ENCODE assay signal across 18 mouse cellular contexts in genomic region chr11:64752816-64753215, GRCm38 (mm10).
DNase-seq lines count a peak whose midpoint lies in the region; ATAC-seq and TF ChIP-seq lines count a peak whose summit lies in the region.
"Had no signal": no experiment of that assay in that cellular context is flagged by ENCODE, and none has a peak within 500 bp of the region (broad histone marks: within the 10 kb centered on the region; RNA-seq: fewer than 3 reads in every experiment).

No protein-coding gene starts in this region.

- 59% methylated on average over 7 of the region's 7 CpGs for WGBS in embryonic facial prominence, embryonic 14.5 days
- WGBS in embryonic facial prominence, embryonic 10.5 days, result 70% methylated on average over 7 of the region's 7 CpGs
- WGBS in hindbrain, postnatal 0 days, result 13% methylated on average over 7 of the region's 7 CpGs
- 33% methylated on average over 7 of the region's 7 CpGs for WGBS in hindbrain, embryonic 12.5 days
- WGBS in midbrain, embryonic 15.5 days, result 18% methylated on average over 7 of the region's 7 CpGs

- H3K9ac ChIP-seq in embryonic facial prominence, embryonic 14.5 days (ENCODE audit: low read depth, low read length), result no peak overlapping the region
- H3K9ac ChIP-seq in hindbrain, postnatal 0 days (replicated peaks; ENCODE audit: low read length), result no peak overlapping the region
- no peak overlapping the region for H3K9ac ChIP-seq in hindbrain, embryonic 12.5 days
- no peak overlapping the region for H3K9ac ChIP-seq in midbrain, embryonic 15.5 days
- H3K9ac ChIP-seq: forebrain, embryonic 15.5 days; heart, embryonic 12.5 days; liver, embryonic 13.5 days had no signal

- H3K4me3 ChIP-seq in embryonic facial prominence, embryonic 14.5 days (ENCODE audit: low read depth, low read length), result no peak overlapping the region
- no peak overlapping the region for H3K4me3 ChIP-seq in embryonic facial prominence, embryonic 10.5 days
- H3K4me3 ChIP-seq in hindbrain, postnatal 0 days (ENCODE audit: low read length), result no peak overlapping the region
- H3K4me3 ChIP-seq in hindbrain, embryonic 12.5 days, result no peak overlapping the region
- H3K4me3 ChIP-seq in midbrain, embryonic 15.5 days, result no peak overlapping the region
- H3K4me3 ChIP-seq: forebrain, embryonic 15.5 days; heart, embryonic 12.5 days; layer of hippocampus, adult 2 months; limb, embryonic 10.5 days; liver, embryonic 13.5 days had no signal

- H3K9me3 ChIP-seq in embryonic facial prominence, embryonic 14.5 days (ENCODE audit: control insufficient read depth, low read length), result no peaks in the 10 kb centered on the region
- H3K9me3 ChIP-seq in embryonic facial prominence, embryonic 10.5 days, result no peaks in the 10 kb centered on the region
- H3K9me3 ChIP-seq in hindbrain, postnatal 0 days (ENCODE audit: low read length), result no peaks in the 10 kb centered on the region
- H3K9me3 ChIP-seq in hindbrain, embryonic 12.5 days (replicated peaks), result no peaks in the 10 kb centered on the region
- no peaks in the 10 kb centered on the region for H3K9me3 ChIP-seq in midbrain, embryonic 15.5 days
- H3K9me3 ChIP-seq: forebrain, embryonic 15.5 days; G1E; heart, embryonic 12.5 days; limb, embryonic 10.5 days; liver, embryonic 13.5 days had no signal

- H3K36me3 ChIP-seq in embryonic facial prominence, embryonic 14.5 days (ENCODE audit: control insufficient read depth, insufficient read depth, low read length), result no peaks in the 10 kb centered on the region
- no peaks in the 10 kb centered on the region for H3K36me3 ChIP-seq in embryonic facial prominence, embryonic 10.5 days (replicated peaks)
- H3K36me3 ChIP-seq in hindbrain, postnatal 0 days (ENCODE audit: insufficient read depth, low read length), result no peaks in the 10 kb centered on the region
- H3K36me3 ChIP-seq in hindbrain, embryonic 12.5 days, result no peaks in the 10 kb centered on the region
- no peaks in the 10 kb centered on the region for H3K36me3 ChIP-seq in midbrain, embryonic 15.5 days (replicated peaks)
- H3K36me3 ChIP-seq: forebrain, embryonic 15.5 days; G1E; heart, embryonic 12.5 days; limb, embryonic 10.5 days; liver, embryonic 13.5 days had no signal

- no peak overlapping the region for H3K27ac ChIP-seq in embryonic facial prominence, embryonic 14.5 days (replicated peaks; ENCODE audit: low read depth, low read length)
- H3K27ac ChIP-seq in embryonic facial prominence, embryonic 10.5 days (replicated peaks), result no peak overlapping the region
- no peak overlapping the region for H3K27ac ChIP-seq in hindbrain, postnatal 0 days
- H3K27ac ChIP-seq in hindbrain, embryonic 12.5 days, result no peak overlapping the region
- H3K27ac ChIP-seq in midbrain, embryonic 15.5 days, result no peak overlapping the region
- H3K27ac ChIP-seq: forebrain, embryonic 15.5 days; kidney, postnatal 0 days; layer of hippocampus, adult 2 months; limb, embryonic 10.5 days; liver, embryonic 13.5 days had no signal

- peak; percentile 27 for DNase-seq in embryonic facial prominence, embryonic 14.5 days (ENCODE audit: low spot score)
- DNase-seq in embryonic facial prominence, embryonic 10.5 days (ENCODE audit: low spot score), result no peak
- peak; percentile 37 for DNase-seq in hindbrain, postnatal 0 days (ENCODE audit: low spot score)
- DNase-seq in right cerebral cortex, postnatal 25 days, result peak; percentile 7
- DNase-seq in right cerebral cortex, postnatal 4 days, result no peak
- DNase-seq: heart, postnatal 4 days had no signal

- TF ChIP-seq CTCF in hindbrain, postnatal 0 days (IDR thresholded peaks at IDR 0.05; ENCODE audit: low read depth), result no peak

- H3K4me1 ChIP-seq in embryonic facial prominence, embryonic 14.5 days (ENCODE audit: control insufficient read depth, insufficient read depth, low read length), result 0 out of 2 replicates have a peak, but pooled peaks cover 6% of the 10 kb centered on the region
- H3K4me1 ChIP-seq in embryonic facial prominence, embryonic 10.5 days, result peaks cover 20% of the 10 kb centered on the region
- H3K4me1 ChIP-seq in hindbrain, postnatal 0 days (ENCODE audit: insufficient read depth, low read length), result no peaks in the 10 kb centered on the region
- no peaks in the 10 kb centered on the region for H3K4me1 ChIP-seq in hindbrain, embryonic 12.5 days
- H3K4me1 ChIP-seq in midbrain, embryonic 15.5 days, result peaks cover 10% of the 10 kb centered on the region
- H3K4me1 ChIP-seq: forebrain, embryonic 15.5 days; heart, embryonic 12.5 days; liver, embryonic 13.5 days had no signal

- ATAC-seq in embryonic facial prominence, embryonic 14.5 days (ENCODE audit: low read depth), result no peak
- ATAC-seq in hindbrain, postnatal 0 days, result no peak
- no peak for ATAC-seq in hindbrain, embryonic 12.5 days (ENCODE audit: low FRiP score)
- ATAC-seq in midbrain, embryonic 15.5 days (replicated peaks), result no peak
- ATAC-seq in CD4-positive, CD25-positive, alpha-beta regulatory T cell, adult 4 months, result no peak
- ATAC-seq: forebrain, embryonic 15.5 days; intestine, embryonic 16.5 days; lung, postnatal 0 days had no signal

- no peak overlapping the region for H3K4me2 ChIP-seq in embryonic facial prominence, embryonic 14.5 days (ENCODE audit: low read depth, low read length)
- H3K4me2 ChIP-seq in hindbrain, postnatal 0 days (ENCODE audit: low read depth, low read length), result 0 out of 2 replicates have a peak overlapping the region, but pooled peaks have one; percentile 10
- H3K4me2 ChIP-seq in hindbrain, embryonic 12.5 days (replicated peaks), result no peak overlapping the region
- H3K4me2 ChIP-seq in midbrain, embryonic 15.5 days, result peak overlapping the region; percentile 12; the same call in 1 of the 2 replicates
- H3K4me2 ChIP-seq: forebrain, embryonic 15.5 days; heart, embryonic 12.5 days; liver, embryonic 13.5 days had no signal

- no peaks in the 10 kb centered on the region for H3K27me3 ChIP-seq in embryonic facial prominence, embryonic 14.5 days (replicated peaks; ENCODE audit: control insufficient read depth, insufficient read depth, low read length)
- no peaks in the 10 kb centered on the region for H3K27me3 ChIP-seq in embryonic facial prominence, embryonic 10.5 days (replicated peaks; ENCODE audit: low read depth, poor library complexity, severe bottlenecking)
- no peaks in the 10 kb centered on the region for H3K27me3 ChIP-seq in hindbrain, postnatal 0 days (ENCODE audit: insufficient read depth, low read length)
- H3K27me3 ChIP-seq in hindbrain, embryonic 12.5 days, result no peaks in the 10 kb centered on the region
- no peaks in the 10 kb centered on the region for H3K27me3 ChIP-seq in midbrain, embryonic 15.5 days (replicated peaks)
- H3K27me3 ChIP-seq: forebrain, embryonic 15.5 days; heart, embryonic 12.5 days; liver, embryonic 13.5 days had no signal

Comparison
In these comparisons a context has a peak if more than half of its experiments do, and no peak if none do; other contexts are left out.
1. DNase-seq: peak in embryonic facial prominence, embryonic 14.5 days (single experiment), hindbrain, postnatal 0 days (single experiment) and right cerebral cortex, postnatal 25 days (single experiment); none in embryonic facial prominence, embryonic 10.5 days (single experiment) and right cerebral cortex, postnatal 4 days (single experiment).
2. H3K4me2 ChIP-seq: peak in hindbrain, postnatal 0 days (single experiment) and midbrain, embryonic 15.5 days (single experiment); none in embryonic facial prominence, embryonic 14.5 days (single experiment) and hindbrain, embryonic 12.5 days (single experiment).